23 mouse cellular contexts compared by ENCODE assay signal in the genomic region with DNA sequence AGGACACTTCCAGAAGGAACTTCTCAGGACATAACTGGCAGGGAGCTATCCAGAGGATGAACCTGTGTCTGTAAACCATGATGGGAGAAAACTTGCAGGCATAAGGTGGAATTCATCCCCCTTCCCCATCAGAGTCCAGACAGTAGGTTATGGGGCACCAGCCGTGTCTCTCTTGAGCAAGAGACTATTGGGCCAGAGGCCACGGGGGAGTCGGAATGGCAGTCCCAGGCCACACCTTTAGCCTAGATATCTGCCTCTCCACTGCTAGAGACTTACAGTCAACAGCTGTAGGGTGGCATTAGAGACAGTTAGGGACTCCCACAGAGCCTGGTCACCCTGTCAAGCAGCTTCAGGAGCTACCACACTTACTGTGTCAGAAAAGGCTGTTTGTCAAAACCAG. TPM values are rescaled to one million over a fixed set of nuclear protein-coding genes. Genes with fewer than 3 reads are reported as not detected.
"Had no signal": no experiment of that assay in that cellular context is flagged by ENCODE, and none has a peak within 500 bp of the region (broad histone marks: within the 10 kb centered on the region; RNA-seq: fewer than 3 reads in every experiment).

No protein-coding gene starts in this region.

- H3K4me2 ChIP-seq: liver, embryonic 13.5 days; lung, embryonic 15.5 days; midbrain, embryonic 11.5 days had no signal

- H3K4me1 ChIP-seq: liver, embryonic 13.5 days; lung, embryonic 15.5 days had no signal

- H3K27ac ChIP-seq: kidney, postnatal 0 days; left cerebral cortex, adult 2 months; liver, embryonic 13.5 days; lung, embryonic 15.5 days had no signal

- ATAC-seq: intestine, postnatal 0 days had no signal

- H3K36me3 ChIP-seq: liver, embryonic 13.5 days; lung, embryonic 15.5 days had no signal

- H3K27me3 ChIP-seq: liver, embryonic 13.5 days; lung, embryonic 15.5 days had no signal

- H3K9ac ChIP-seq: liver, embryonic 13.5 days; lung, embryonic 15.5 days had no signal

- H3K9me3 ChIP-seq: liver, embryonic 13.5 days; lung, embryonic 15.5 days had no signal

- H3K4me3 ChIP-seq: left cerebral cortex, adult 2 months; liver, embryonic 13.5 days; lung, embryonic 15.5 days had no signal

- DNase-seq: kidney, adult 2 months; kidney, postnatal 25 days; layer of hippocampus, postnatal 36 days; liver, embryonic 13.5 days; lung, postnatal 10 days; midbrain, embryonic 14.5 days; thymus, adult 18-20 months; thymus, postnatal 36 days had no signal

RNA-seq across cellular contexts. Expression of a gene that starts 16.3 kb away (rescaled TPM):
- total RNA-seq: layer of hippocampus, postnatal 36 days; left cerebral cortex, adult 2 months; left cerebral cortex, postnatal 10 days; left cerebral cortex, postnatal 36 days; megakaryocyte progenitor cell, adult 5-6 weeks; megakaryocyte-erythroid progenitor cell, adult 5-6 weeks; midbrain, postnatal 0 days had no signal
- polyA plus RNA-seq: limb, embryonic 11.5 days; liver, embryonic 13.5 days; midbrain, embryonic 11.5 days; neural tube, embryonic 11.5 days; spleen, adult 2 months had no signal

RNA-seq across cellular contexts. Expression of a gene that starts 44.8 kb away (rescaled TPM):
- total RNA-seq: megakaryocyte progenitor cell, adult 5-6 weeks; megakaryocyte-erythroid progenitor cell, adult 5-6 weeks; neutrophil, adult 5-6 weeks had no signal
- polyA plus RNA-seq: limb, embryonic 11.5 days; liver, embryonic 13.5 days; liver, embryonic 16.5 days had no signal
